Mouse (Mus musculus): ENCODE measurements around the gene Ptpro. TPM values are rescaled to one million over a fixed set of nuclear protein-coding genes. Genes with fewer than 3 reads are reported as not detected.

Gene Ptpro
- polyA plus RNA-seq, 1 experiment from 2014 or later = 48.9 TPM

GRCm38 (mm10) chr6:137302561-137302960 is 50.4 kb downstream of the Ptpro start:
- no peaks in the 10 kb centered on the region for H3K36me3 ChIP-seq
- no peaks in the 10 kb centered on the region for H3K4me1 ChIP-seq (replicated peaks)
- no peak overlapping the region for H3K4me3 ChIP-seq
- no peak overlapping the region for H3K27ac ChIP-seq (replicated peaks)
- H3K27me3 ChIP-seq = no peaks in the 10 kb centered on the region
- H3K4me2 ChIP-seq = no peak overlapping the region
- H3K9me3 ChIP-seq = no peaks in the 10 kb centered on the region
- ATAC-seq (ENCODE audit: low FRiP score, low read depth) = no peak
- 88% methylated on average over 4 of the region's 4 CpGs for WGBS
- H3K9ac ChIP-seq = no peak overlapping the region

- Histone ChIP-seq H3K9me3 (no peaks in the 10 kb centered on the region), H3K4me2 (no peak overlapping the region), H3K27ac (replicated peaks) (no peak overlapping the region), H3K27me3 (no peaks in the 10 kb centered on the region), H3K4me1 (replicated peaks) (no peaks in the 10 kb centered on the region), H3K9ac (no peak overlapping the region), H3K4me3 (no peak overlapping the region), H3K36me3 (no peaks in the 10 kb centered on the region)
- no peak for ATAC-seq (ENCODE audit: low FRiP score, low read depth)
- 85% methylated on average over 2 of the region's 2 CpGs for WGBS
These were observed 51.7 kb downstream of the Ptpro start for GRCm38 (mm10) chr6:137303824-137304223.

GRCm38 (mm10) chr6:137315265-137315664 is 63.1 kb downstream of the Ptpro start:
- no peak overlapping the region for H3K4me2 ChIP-seq
- 64% methylated on average over 4 of the region's 4 CpGs for WGBS
- no peaks in the 10 kb centered on the region for H3K4me1 ChIP-seq (replicated peaks)
- no peak overlapping the region for H3K9ac ChIP-seq
- no peaks in the 10 kb centered on the region for H3K36me3 ChIP-seq
- H3K9me3 ChIP-seq = no peaks in the 10 kb centered on the region
- no peak for ATAC-seq (ENCODE audit: low FRiP score, low read depth)
- H3K27me3 ChIP-seq = no peaks in the 10 kb centered on the region
- no peak overlapping the region for H3K4me3 ChIP-seq
- H3K27ac ChIP-seq (replicated peaks) = no peak overlapping the region

- H3K4me1 ChIP-seq (replicated peaks) = no peaks in the 10 kb centered on the region
- 87% methylated on average over 6 of the region's 6 CpGs for WGBS
- no peak overlapping the region for H3K9ac ChIP-seq
- no peaks in the 10 kb centered on the region for H3K36me3 ChIP-seq
- no peaks in the 10 kb centered on the region for H3K9me3 ChIP-seq
- no peak for ATAC-seq (ENCODE audit: low FRiP score, low read depth)
- H3K4me3 ChIP-seq = no peak overlapping the region
- no peak overlapping the region for H3K4me2 ChIP-seq
- no peaks in the 10 kb centered on the region for H3K27me3 ChIP-seq
- no peak overlapping the region for H3K27ac ChIP-seq (replicated peaks)
These were observed 64.2 kb downstream of the Ptpro start for GRCm38 (mm10) chr6:137316358-137316757.

- no peak for ATAC-seq (ENCODE audit: low FRiP score, low read depth)
- Histone ChIP-seq H3K27me3 (no peaks in the 10 kb centered on the region), H3K9me3 (no peaks in the 10 kb centered on the region), H3K4me1 (replicated peaks) (no peaks in the 10 kb centered on the region), H3K27ac (replicated peaks) (no peak overlapping the region), H3K36me3 (no peaks in the 10 kb centered on the region), H3K9ac (no peak overlapping the region), H3K4me2 (no peak overlapping the region), H3K4me3 (no peak overlapping the region)
- WGBS = 81% methylated on average over 6 of the region's 6 CpGs
These were observed 65.4 kb downstream of the Ptpro start for GRCm38 (mm10) chr6:137317509-137317908.

GRCm38 (mm10) chr6:137318242-137318861 is 66.2 kb downstream of the Ptpro start:
- Histone ChIP-seq H3K27me3 (no peaks in the 10 kb centered on the region), H3K4me1 (replicated peaks) (no peaks in the 10 kb centered on the region), H3K36me3 (no peaks in the 10 kb centered on the region), H3K9ac (no peak overlapping the region), H3K4me3 (no peak overlapping the region), H3K4me2 (no peak overlapping the region), H3K27ac (replicated peaks) (no peak overlapping the region), H3K9me3 (no peaks in the 10 kb centered on the region)
- WGBS = 85% methylated on average over 12 of the region's 12 CpGs
- ATAC-seq (ENCODE audit: low FRiP score, low read depth) = 0 out of 2 replicates have a peak, but pooled peaks have one; percentile 49

- Histone ChIP-seq H3K4me3 (no peak overlapping the region), H3K36me3 (no peaks in the 10 kb centered on the region), H3K27me3 (no peaks in the 10 kb centered on the region), H3K9ac (no peak overlapping the region), H3K27ac (replicated peaks) (no peak overlapping the region), H3K4me2 (no peak overlapping the region), H3K9me3 (no peaks in the 10 kb centered on the region), H3K4me1 (replicated peaks) (no peaks in the 10 kb centered on the region)
- ATAC-seq (ENCODE audit: low FRiP score, low read depth) = no peak
- 24% methylated on average over 1 of the region's 1 CpGs for WGBS
These were observed 67.5 kb downstream of the Ptpro start for GRCm38 (mm10) chr6:137319658-137320057.

GRCm38 (mm10) chr6:137327718-137328117 is 75.6 kb downstream of the Ptpro start:
- Histone ChIP-seq H3K9ac (no peak overlapping the region), H3K27me3 (no peaks in the 10 kb centered on the region), H3K4me1 (replicated peaks) (0 out of 2 replicates have a peak, but pooled peaks cover 8% of the 10 kb centered on the region), H3K36me3 (no peaks in the 10 kb centered on the region), H3K4me2 (no peak overlapping the region), H3K4me3 (no peak overlapping the region), H3K9me3 (no peaks in the 10 kb centered on the region), H3K27ac (replicated peaks) (no peak overlapping the region)
- 46% methylated on average over 9 of the region's 9 CpGs for WGBS
- peak; percentile 54; the same call in 1 of the 2 replicates for ATAC-seq (ENCODE audit: low FRiP score, low read depth)

- H3K4me2 ChIP-seq = no peak overlapping the region
- H3K4me3 ChIP-seq = no peak overlapping the region
- no peak overlapping the region for H3K27ac ChIP-seq (replicated peaks)
- ATAC-seq (ENCODE audit: low FRiP score, low read depth) = no peak
- 0 out of 2 replicates have a peak, but pooled peaks cover 8% of the 10 kb centered on the region for H3K4me1 ChIP-seq (replicated peaks)
- no peaks in the 10 kb centered on the region for H3K9me3 ChIP-seq
- H3K36me3 ChIP-seq = no peaks in the 10 kb centered on the region
- 66% methylated on average over 4 of the region's 4 CpGs for WGBS
- H3K27me3 ChIP-seq = no peaks in the 10 kb centered on the region
- H3K9ac ChIP-seq = no peak overlapping the region
These were observed 76.1 kb downstream of the Ptpro start for GRCm38 (mm10) chr6:137328228-137328627.

- no peak overlapping the region for H3K4me3 ChIP-seq
- WGBS = 59% methylated on average over 5 of the region's 5 CpGs
- no peak overlapping the region for H3K4me2 ChIP-seq
- H3K9ac ChIP-seq = no peak overlapping the region
- no peaks in the 10 kb centered on the region for H3K27me3 ChIP-seq
- 0 out of 2 replicates have a peak, but pooled peaks cover 8% of the 10 kb centered on the region for H3K4me1 ChIP-seq (replicated peaks)
- no peak for ATAC-seq (ENCODE audit: low FRiP score, low read depth)
- no peaks in the 10 kb centered on the region for H3K36me3 ChIP-seq
- H3K27ac ChIP-seq (replicated peaks) = no peak overlapping the region
- no peaks in the 10 kb centered on the region for H3K9me3 ChIP-seq
These were observed 78.7 kb downstream of the Ptpro start for GRCm38 (mm10) chr6:137330782-137331181.

GRCm38 (mm10) chr6:137331826-137332225 is 79.7 kb downstream of the Ptpro start:
- Histone ChIP-seq H3K9me3 (no peaks in the 10 kb centered on the region), H3K4me1 (replicated peaks) (peaks cover 8% of the 10 kb centered on the region; the same call in 1 of the 2 replicates), H3K9ac (no peak overlapping the region), H3K4me3 (no peak overlapping the region), H3K27ac (replicated peaks) (no peak overlapping the region), H3K4me2 (no peak overlapping the region), H3K36me3 (no peaks in the 10 kb centered on the region), H3K27me3 (no peaks in the 10 kb centered on the region)
- ATAC-seq (ENCODE audit: low FRiP score, low read depth) = no peak
- WGBS = 72% methylated on average over 3 of the region's 3 CpGs

DNA sequence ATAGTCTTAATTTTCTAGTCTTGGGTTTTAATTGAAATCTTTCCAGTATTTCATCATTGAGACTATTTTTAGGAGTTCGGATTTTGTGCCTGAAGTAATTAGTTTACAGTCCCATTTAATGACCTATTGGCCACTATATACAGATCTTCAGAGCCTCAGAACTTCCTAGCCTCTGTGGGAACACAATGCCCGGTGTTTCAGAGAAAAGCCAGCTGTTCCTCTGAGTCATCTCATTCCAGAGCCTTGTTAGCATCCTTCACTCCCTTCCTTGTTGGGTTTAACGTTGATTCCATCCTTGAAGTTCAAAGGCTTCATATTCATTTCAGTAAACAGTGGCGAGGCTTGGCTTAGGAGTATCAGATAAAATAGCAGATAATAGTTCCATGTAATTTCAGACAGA is 87.0 kb downstream of the Ptpro start:
- no peaks in the 10 kb centered on the region for H3K9me3 ChIP-seq
- no peak overlapping the region for H3K4me2 ChIP-seq
- 77% methylated on average over 4 of the region's 4 CpGs for WGBS
- no peak overlapping the region for H3K27ac ChIP-seq (replicated peaks)
- H3K4me1 ChIP-seq (replicated peaks) = peaks cover 5% of the 10 kb centered on the region; the same call in 1 of the 2 replicates
- no peak overlapping the region for H3K4me3 ChIP-seq
- no peak for ATAC-seq (ENCODE audit: low FRiP score, low read depth)
- no peaks in the 10 kb centered on the region for H3K36me3 ChIP-seq
- H3K27me3 ChIP-seq = no peaks in the 10 kb centered on the region
- H3K9ac ChIP-seq = no peak overlapping the region

Data from hindbrain, embryonic 15.5 days (tissue).